Mouse (Mus musculus): Measurements from ENCODE around the gene Ptprb.

The Ptprb gene

DNA sequence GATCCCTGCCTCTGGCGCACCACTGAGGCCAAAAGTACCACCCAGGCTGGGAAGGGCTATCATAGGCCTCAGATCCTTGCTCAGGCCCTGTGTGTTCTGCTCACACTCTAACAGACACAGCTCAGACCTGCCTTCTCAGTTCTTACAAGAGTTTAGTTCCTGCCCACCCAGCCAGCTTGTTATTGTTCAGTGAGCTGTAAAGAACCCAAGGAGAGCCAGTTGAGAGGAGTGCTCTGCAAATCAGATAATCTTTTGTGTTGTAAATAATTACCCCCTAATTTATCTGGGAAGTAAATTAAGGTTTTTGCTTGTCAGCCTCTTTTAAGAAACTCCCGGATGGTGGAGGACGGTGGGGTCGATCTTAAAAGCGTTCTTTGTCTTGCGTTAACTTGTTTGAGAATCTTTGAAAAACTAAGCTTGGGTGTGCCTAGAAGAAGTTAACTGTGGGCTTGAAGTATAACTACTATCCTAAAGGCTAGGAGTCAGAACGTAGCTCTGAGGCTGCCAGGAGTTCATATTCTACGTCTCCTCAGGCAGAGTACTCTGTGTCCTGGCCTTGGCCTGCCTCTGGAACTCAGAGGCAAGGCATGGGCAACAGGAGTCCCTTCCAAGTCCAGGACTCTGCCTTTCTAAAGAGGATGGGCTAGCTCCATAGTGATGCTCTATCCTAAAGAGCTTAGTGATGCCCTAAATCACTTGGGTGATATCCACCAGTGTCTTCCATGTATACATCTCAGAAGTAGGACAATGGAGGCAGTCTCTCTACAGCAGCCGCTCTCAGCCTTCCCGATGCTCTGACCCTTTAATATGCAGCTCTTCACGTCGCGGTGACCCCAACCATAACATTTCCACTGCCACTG lies 107.7 kb downstream of the Ptprb start:
- no peak for DNase-seq

DNA sequence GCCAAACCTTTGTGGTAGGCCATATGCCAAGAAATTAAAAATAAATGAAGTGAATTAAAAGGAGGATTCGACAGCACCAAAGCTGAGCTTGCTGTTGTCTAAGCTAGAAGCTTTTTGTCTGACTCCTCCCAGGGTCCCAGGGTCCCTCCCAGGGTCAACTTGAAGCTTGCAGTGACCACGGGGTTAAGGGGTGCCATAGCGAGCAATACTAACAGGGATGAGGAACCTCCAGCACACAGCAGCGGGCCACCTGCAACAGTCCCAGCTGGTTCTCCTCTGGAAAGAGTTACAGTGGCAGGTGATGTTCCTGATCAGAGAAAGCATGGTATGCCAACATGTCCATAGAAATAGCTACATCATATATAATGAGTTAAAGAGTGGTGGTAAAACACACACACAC lies 109.1 kb downstream of the Ptprb start:
- DNase-seq: no peak

DNA sequence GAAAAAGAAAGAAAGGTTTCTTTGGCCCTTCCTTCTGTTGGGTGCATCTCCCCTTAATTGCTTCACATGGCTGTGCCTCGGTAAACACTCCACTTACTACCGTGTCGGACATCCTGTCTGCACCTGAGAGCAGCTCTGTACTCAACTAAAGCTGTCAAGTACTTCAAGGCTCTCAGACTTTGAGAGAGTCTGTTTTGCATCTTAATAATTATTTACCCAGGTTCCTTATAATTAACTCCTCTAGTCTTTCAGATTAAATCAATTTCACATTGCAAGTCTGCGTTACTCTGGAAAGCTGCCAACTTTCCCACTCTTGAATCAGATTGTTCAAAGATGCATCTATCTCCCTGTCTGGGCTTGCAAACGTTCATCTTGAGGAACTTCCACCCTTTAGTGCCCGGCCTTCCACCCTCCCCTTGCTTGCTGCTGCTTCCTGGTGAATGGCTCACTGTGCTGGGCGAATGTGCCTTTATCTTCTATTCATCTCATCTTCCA lies 111.1 kb downstream of the Ptprb start:
- no peak for DNase-seq

DNA sequence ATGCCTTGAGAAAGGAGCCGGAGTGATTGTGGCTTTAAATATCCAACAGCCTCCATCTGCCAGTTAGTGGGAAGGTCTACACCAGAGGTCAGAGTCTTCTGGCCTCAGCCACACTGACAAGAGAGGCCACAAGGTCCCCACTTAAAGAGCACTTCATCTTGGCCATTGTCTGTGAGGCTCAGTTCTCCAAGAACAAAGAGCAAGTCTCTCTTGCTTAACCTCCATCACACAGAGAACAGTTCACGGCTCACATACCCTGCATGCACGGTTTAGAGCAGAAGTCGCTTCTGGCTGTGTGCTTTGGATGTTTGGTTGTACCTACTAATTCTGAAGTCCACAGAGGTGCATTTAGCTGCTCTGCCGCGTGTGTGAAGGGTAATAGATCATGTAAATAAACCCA lies 113.5 kb downstream of the Ptprb start:
- DNase-seq: no peak

DNA sequence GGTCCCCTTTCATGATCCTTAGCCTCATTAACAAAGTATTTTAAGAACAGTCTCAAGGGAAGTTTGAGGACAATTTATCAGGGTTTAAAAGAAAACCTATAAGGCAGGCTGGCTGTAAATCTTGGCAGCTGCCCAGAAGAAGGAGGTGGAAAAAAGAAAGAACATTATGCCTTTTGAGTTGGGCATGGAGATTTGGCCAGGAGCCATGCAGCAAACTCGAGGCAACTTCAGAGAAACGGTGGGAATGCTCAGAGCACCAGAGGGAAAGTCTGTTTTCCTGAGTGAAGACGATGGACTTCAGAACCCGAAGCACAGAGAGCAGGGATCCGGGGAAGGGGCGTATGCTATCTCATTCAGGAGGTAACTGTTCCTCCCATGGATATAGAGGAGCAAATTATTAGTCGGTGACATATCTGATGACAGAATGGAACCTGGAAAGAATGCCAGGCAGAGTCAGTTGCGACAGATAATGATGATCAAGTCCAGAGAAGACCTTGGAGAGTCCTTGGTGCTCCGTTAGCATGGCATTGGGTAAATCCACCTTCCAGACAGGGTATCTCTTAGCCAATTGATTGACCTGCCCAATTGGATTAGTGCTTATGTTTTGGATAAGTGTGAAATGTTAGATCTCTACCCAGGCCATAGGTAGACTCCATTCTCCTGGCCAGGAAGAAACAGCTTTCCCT lies 118.6 kb downstream of the Ptprb start:
- DNase-seq: no peak

DNA sequence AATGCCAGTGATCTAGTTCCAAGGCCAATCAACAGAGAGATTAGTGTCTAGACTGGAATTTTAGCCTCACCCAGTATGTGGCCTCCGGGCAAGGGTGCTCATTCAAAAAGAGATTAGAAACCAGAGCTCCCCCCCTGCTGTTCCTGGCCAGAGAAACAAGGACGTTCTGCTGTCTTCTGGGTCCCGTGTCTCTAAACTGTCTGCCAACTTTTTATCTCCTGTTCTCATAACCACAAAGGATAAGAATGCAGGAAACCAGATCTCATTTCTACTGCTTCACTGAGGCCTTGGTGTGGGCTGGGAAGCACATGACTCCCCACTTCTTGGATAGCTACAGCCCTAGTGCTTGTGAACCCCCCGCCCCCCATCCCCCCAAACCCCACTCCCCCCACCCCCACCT lies 119.3 kb downstream of the Ptprb start:
- DNase-seq: no peak

DNA sequence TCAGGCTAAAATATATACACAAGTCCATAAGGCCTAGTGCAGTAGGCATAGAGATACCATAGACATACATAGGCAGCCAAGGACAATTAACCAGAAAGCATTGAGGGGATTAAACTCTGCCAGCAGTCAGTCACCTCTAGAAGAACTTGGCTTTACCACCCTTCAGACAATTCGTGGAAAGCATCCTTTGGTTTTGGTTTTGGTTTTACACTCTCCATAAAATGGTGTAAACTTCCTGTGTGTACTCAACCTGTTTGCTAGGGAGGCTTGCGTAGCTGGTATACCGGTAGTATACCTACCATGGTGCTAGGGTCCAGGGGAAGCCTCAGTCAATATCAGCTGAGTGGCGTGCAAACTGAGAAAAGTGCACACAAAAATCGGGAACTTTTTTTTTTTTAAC lies 121.0 kb downstream of the Ptprb start:
- DNase-seq: no peak

DNA sequence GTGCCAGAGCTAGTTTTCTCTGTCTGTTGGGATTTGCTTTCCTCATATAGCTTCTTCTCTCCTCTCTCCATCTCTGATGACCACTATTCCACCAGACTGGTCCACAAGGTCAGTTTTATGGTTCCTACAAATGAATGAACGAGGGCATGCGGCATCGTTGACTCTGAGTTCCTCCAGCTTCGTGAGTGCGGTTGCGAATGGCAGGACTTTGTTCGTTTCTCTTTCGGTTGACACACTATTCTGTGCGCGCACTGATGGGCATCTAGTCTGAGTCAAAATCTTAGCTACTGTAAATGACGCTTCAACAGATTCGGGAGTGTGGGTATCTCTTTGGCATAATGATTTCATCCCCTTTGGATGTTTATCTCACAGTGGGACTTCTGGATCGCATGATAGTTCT lies 121.6 kb downstream of the Ptprb start:
- no peak for DNase-seq

DNA sequence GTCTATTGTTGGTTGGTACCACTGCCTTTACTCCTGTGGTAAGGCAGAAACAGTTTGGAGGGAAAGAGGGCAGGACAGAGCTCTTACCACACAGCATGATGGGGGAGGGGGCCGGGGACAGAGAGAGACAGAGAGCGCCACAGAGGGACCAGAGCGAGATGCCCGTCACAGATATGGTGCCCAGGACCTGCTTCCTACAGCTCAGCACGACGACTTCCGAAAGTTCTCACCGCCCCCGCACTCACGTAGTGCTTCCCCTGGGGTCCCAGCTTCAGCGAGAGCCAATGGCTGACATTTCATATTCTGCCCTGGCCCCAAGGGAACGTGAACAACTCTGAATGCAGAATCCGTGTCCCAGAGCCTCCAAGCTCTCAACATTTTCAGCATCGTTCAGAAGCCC lies 122.2 kb downstream of the Ptprb start:
- DNase-seq: no peak

DNA sequence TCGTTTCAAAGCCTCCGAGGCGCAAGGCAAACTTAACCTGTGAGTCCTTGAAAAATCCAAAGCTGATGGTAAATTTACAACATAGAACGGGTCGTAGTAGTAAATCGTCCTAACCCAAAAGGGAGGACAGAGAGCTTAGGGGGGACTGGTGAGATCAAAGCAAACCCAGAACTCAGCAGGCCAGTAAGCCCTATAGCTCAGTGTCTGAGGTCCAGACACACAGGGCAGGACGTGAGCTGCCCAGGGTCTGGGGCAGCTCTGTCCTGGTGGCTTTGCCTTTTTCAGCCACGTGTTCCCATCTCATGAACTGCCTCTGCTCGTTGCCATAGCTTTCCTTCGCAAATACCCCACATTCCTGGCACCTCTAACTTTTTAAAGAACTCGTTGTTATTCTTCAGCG lies 122.7 kb downstream of the Ptprb start:
- DNase-seq: no peak

DNA sequence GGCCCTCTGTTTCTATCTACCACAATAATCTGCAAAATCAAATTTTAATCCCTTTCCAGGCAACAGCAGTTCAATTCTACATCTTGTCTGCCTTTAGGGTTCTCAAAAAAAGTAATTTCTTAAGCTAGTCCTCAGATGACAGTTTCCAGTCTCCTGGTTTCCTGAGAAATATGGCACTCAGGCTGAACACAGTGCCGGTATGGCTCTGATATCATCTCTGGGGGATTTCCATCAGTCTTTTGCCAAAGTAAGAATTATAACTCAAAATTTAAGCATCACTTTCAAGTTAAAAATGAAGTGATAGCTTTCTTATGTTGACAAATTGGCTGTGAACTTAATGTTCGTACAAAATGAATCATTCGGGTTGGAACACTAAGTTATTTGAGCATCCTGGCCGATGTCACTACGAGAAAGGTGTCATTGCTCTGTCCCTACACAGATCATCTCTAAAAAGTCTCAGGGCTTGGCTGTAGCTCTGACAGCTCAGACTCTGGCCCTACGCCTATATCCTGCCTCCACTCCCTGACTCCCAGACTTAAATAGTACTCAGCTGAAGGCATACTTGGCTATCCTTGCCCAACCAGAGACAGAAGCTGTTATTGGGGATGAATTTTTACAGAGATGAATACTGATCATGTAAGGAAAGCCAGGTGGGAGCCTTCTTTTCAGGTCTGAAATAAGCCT lies 127.6 kb downstream of the Ptprb start:
- no peak for DNase-seq

DNA sequence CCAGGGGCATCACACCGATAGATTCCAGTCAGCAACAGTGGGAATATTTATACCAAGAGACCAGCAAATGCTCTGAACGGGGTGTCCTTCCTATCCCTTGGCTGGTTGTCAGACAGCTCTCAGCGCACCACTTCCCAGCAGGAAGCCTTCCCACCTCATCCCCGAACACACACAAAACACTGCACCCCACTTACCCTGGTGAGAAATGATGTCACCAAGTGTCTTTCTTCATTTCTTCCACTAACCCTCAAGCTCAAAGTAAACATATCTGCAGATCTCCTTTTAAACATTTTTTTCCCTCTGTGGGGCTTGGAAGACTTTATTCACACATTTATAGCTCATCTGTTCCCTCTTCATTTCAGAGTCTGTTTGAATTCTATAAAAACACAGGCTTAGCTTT lies 128.4 kb downstream of the Ptprb start:
- no peak for DNase-seq

DNA sequence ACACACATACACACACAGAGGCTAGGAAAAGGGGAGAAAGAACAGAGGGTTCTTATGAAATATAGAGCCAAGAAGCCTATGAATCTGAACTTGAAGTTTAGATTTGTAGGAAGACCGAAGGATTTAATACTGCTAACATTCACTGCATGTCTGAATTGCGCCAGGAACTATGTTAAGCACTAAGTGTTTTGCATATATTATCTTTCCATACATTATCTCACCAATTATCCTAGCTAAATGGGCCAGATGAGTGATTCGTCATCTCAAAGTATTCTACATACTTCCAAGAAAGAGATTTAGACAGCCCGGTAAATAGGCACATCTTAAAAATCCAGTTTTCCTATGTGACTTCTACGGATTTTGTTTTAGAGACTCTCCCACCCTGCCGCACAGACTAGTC lies 129.7 kb downstream of the Ptprb start:
- DNase-seq: no peak

DNA sequence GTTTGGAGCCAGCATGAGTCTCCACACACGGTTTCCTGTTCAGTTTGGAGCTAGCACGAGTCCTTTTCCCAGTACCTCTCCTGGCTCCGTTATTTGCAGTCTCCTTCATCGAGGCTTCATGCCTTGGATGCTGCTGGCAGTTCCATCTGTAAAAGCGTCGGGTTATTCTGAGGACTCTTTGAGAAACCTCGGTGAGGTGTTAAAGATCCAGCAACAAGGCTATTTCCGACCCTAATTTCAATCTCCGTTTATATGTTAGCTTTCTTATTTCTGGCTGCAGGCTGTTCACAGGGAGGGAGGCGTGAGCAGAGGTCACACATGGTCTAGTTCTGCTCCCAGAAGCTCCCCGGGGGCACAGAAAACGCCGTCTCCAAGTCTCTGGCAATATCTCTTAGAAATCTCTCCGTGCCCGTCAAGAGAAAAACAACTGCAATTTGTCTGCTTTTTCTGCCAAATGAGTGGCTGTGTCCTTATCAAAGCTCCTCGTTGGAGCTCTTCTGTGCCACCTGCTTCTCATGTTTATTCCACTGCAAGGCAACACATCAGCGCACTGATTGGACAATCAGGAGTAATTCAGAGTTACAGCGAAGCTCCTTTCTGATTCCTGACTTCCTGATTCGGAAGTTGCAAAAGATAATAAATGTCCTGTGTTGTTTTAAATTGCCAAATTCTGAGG lies 132.5 kb downstream of the Ptprb start:
- no peak for DNase-seq

DNA sequence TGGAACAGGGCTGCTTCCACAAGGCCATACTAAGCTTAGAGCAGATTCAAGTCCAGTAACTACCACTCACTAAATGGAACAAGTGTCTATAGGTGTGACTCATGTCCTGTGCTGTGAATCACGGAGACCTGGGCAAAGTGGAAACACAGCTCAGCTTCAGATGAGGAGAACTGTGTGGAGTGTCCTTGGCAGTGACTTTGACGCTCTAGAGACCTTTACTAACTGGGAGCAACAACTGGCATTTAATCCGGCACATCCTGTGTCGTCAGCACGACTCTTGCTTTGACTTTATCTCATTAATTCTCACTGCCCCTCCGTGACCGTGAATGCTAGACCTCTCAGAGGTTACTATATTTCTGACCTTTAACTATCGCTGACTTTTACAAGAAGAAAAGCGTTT lies 135.5 kb downstream of the Ptprb start:
- DNase-seq: no peak

DNA sequence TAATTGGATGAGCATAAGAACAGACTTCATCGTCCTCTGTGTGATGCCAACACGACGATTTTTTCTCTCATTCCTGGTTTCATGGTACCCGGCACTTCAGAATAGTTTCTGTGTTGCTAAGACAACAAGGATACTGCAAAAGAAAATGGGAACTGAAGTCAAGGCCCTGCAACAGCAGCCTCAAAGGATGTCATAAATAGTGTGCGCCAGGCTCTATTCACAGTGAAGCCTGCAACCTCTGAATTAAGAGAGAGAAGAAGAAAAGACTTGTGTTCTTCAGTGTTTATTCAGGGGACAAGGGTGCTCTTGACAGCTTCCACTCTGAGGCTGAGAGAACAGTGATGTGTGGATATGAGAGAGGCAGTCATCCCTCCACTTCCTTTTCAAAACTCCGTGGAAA lies 140.8 kb downstream of the Ptprb start:
- no peak for DNase-seq

DNA sequence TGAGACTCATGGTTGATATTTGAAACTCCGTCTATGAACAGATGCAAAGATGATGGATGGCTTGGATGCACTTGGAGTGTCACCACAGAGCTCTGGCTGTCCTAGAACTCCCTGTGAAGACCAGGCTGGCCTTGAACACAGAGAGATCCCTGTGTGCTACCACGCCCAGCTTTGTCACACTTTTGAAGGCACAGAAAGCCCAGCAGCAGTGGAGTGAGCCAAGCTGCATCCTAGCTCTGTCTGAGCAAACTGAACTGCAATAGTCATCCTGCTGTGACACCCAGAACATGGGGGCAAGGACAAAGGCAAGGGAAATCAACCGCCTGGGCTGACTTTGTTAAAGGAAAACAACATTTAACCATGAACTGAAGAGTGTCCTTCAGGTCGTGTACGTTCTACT lies 141.4 kb downstream of the Ptprb start:
- DNase-seq: no peak

DNA sequence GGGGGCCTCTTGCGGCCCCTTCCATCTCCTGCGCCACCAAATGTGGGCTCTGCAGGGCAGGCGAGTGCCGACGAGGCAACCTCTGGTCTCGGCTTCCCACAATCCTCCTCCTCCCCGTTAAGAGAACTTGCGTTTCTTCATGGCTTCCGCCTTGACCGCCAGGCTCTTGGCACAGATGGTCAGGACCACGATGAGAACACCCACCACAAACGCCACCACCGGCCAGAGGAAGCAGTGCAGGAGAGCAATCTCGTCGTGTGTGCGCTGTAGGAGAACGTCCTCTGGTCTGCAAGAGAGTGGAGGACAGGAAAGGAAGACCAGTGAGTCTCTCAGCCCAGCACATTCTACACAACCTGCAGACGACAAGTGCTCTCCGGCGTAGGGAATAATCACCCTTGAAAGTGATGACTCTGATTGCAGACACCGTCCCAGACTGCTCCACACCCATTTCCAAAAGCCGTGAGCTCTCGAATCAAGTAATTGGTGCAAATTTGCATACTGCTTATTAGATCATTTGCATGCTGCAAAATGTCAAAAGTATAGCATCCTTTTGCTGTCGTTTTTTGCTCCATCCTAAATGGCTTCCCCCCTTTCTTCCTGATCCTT lies 142.9 kb downstream of the Ptprb start:
- DNase-seq: no peak

DNA sequence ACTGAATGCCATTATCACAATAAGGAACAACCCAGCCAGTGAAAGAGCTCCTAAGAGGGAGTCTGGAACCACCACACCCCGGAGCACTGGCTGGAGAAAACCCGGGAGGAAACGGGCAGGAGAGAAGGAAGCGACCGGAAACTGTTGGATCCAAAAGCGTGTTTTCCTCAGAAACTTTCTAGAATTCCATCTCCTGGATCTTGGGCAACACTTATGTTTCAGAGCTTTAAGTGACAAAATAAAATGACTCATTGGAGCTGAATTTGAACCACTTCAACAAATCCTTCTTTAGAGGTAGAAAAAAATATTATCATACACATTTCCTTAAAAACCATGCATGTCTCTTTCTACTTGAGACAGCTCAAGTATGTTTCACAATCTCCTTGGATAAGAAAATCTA lies 145.7 kb downstream of the Ptprb start:
- no peak for DNase-seq

DNA sequence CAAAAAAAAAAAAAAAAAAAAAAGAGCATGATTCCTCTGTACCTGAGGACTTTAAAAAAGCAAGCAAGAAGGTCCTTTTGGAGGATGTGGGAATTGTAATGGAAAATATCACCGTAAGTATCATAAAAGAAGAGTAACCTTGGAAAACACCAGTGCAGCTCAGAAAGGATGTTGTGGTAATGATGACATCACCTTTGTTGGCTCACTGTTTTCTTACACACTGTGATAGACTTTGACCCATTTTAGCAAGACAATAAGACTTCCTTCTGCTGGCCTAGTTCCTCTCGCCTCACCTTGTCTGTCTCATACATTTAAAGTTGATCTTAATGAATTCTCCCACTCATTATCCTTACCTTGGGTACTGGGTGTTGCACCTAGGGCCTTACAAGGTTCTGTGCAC lies 147.2 kb downstream of the Ptprb start:
- no peak for DNase-seq

DNA sequence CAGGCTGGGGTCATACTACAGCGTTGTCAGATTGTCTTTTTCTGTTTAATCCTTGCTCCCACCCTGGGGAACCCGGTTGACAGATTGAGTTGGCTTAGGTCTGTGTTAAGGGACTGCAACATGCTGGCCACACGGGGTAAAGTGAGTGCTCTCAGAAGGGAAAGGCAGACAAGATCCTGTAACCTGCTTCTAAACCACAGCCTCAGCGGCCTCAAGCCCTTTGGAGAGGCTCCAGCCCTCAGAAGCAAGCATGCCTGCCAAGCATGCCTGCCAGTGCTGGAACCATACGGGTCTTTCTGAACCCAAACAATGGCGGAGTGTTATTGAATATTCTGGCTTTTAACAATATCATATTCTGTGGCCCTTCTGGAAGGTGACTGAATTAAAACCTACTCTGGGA lies 149.6 kb downstream of the Ptprb start:
- no peak for DNase-seq

DNA sequence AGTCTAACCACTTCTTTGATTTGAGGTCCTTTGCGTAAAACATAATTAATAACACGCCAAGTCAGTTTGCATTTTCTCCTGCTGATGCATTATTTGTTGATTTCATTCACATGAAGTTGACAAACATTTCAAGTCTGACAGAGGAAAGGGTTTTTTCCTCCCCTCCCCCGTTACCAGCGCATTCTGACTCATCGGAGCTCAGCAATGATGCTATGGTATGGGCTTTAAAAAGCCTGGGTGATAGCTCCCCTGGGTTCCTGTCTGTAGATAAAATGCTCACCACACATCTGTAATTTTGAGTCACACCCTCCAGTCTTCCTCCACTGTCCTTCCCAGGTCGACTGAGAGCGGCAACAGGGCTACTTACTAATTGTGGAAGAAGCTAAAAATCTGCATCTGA lies 150.9 kb downstream of the Ptprb start:
- no peak for DNase-seq
